Mouse (Mus musculus) layer of hippocampus, adult 8-10 months (tissue): ENCODE measurements around the gene Hfe2. TPM values are rescaled to one million over a fixed set of nuclear protein-coding genes. Genes with fewer than 3 reads are reported as not detected.
A peak's percentile ranks its signal among the peaks of the same experiment; 100 is the strongest.

ENCODE experiments used
- DNase-seq, 2 experiments: peaks; one replicate each; pipeline ENCODE4 v3.0.0; 2022; ENCODE audit warnings: low spot score in 2 of 2
- total RNA-seq, 4 experiments: library from RNA; stranded (reverse); gene quantifications; 2 replicates each; pipeline ENCODE4 v1.2.4; 2022

Hfe2 gene
- total RNA-seq, 4 experiments from 2014 or later: 0.16 to 0.22 TPM; not detected in 2

GRCm38 (mm10) chr3:96557694-96558093 is 32.7 kb downstream of the Hfe2 start, which contains the start of gene Txnip:
TSS of gene Txnip (plus strand) at chr3:96557957.
- DNase-seq: peak; percentile 94 to 96

DNA sequence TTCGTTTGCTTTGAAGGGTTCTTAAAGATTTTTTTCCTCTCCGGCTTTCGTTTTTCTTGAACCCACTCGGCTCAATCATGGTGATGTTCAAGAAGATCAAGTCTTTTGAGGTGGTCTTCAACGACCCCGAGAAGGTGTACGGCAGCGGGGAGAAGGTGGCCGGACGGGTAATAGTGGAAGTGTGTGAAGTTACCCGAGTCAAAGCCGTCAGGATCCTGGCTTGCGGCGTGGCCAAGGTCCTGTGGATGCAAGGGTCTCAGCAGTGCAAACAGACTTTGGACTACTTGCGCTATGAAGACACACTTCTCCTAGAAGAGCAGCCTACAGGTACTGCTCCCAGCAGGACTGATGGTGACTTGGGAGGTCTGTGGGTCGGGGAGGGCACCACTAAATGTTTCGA is 33.2 kb downstream of the Hfe2 start:
- no peak for DNase-seq

DNA sequence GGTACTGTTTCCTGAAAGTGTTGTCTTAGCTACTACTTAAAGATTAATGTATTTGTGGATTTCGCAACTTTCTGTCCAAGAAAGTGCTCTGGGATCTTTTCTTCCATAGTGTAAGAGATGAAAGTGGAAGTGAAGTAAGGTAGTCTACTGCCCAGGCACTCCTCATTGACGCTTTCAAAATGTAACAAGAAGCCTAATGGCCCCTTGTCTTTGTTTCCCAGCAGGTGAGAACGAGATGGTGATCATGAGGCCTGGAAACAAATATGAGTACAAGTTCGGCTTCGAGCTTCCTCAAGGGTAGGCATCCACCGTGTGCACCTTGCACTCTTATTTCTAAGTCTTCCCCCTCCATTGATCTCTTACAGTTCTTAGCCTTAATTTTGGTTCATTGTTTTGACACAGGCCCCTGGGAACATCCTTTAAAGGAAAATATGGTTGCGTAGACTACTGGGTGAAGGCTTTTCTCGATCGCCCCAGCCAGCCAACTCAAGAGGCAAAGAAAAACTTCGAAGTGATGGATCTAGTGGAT is 33.8 kb downstream of the Hfe2 start:
- no peak for DNase-seq

GRCm38 (mm10) chr3:96559398-96559910 is 34.5 kb downstream of the Hfe2 start:
- DNase-seq: no peak

DNA sequence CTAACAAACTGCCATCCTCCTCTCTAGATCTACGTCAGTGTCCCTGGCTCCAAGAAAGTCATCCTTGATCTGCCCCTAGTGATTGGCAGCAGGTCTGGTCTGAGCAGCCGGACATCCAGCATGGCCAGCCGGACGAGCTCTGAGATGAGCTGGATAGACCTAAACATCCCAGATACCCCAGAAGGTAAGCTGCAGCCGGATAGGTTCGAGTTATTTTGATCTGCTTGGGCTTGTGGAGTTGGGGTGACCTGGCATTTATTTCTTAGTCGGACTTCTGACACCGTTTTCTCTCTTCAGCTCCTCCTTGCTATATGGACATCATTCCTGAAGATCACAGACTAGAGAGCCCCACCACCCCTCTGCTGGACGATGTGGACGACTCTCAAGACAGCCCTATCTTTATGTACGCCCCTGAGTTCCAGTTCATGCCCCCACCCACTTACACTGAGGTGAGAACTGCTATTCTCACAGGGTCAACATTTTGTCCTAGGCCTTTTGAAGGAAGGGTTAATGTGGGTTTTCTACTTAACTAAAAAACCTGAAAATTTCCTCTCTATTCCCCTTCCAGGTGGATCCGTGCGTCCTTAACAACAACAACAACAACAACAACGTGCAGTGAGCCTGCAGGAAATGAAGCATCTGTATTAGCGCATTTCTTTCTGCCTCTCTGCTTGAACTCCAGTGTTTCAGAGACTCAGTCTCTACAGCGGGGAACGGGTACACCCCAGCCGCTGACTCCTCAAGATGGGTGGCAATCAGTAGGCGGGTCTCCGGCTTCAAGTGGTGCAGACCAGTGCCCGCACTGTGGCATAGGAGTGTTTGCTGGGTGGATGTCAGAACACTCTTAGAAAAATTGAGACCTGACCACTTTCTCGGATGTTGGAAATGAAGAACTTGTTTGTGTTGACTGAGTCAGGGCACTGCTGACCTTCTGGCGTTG is 35.2 kb downstream of the Hfe2 start:
- DNase-seq: no peak

DNA sequence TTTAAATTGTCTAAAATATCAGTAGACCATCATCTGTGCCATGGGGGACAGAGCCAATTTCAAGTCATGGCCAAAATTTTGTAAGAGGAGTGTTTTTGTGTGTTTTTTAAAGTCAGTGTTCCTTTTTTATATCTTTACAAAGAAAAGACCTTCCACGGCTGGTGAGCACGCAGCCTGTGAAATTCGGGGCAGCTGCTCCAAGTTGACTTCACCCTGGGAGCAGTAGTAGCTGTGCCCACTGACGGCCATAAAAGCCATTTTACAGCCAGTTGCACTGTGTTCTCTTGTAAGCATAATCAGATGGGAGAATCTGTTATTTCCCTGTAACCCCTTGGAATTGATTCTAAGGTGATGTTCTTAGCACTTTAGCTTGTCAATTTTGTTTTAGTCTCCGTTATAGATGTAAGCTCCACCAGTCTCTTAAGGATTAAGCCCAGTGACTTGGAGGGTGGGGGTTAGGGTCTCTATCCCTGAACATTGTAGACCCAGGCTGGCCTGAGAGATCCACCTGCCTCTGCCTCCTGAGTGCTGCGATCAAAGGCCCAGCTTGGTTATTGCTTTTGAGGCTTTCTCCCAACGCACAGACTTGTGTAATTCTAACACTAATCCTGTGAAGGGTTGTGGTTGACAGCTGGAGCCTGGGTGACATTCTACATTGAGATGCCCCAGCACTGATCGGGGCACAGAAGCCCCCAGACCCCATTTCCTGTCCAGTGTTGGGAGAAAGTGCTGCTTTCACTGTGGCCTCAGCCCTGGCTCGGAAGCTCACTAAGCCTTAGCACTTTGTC is 36.1 kb downstream of the Hfe2 start:
- DNase-seq: no peak

DNA sequence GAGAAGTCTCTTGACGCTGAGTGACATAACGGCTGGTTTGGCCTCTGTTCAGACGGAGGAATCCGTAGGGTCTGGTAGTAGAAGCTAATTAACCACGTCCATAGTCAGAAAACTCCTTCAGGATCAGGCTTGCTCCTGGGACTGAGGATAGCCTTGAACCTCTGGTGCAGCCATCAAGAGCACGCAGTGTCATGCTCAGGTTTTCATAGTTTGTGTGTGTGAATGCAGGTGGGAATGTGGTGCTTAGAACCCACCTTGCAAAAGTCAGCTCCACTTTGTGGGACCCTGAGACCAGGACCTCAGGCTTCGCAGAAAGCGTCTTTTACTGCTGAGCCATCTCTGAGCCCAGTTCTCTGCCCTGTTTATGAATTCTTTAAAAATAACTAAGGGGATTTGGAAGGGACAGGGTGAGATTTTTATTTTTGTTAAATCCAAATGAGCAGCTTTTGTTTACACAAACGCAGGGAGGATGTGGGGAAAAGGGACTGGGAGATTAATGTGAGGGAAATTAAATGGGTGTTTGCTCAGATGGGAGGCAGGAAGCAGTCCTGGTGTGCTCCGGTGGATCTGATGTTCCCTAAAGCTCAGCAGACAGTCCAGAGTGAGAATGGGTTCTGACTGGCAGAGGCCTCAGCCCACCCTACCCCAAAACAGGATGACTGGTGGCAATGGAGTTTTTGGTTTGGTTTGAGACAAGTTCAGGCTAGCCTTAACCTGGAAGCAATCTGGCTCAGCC is 37.1 kb downstream of the Hfe2 start:
- DNase-seq: no peak

- DNase-seq: no peak
Measured at GRCm38 (mm10) chr3:96563267-96563666, 38.3 kb downstream of the Hfe2 start.

DNA sequence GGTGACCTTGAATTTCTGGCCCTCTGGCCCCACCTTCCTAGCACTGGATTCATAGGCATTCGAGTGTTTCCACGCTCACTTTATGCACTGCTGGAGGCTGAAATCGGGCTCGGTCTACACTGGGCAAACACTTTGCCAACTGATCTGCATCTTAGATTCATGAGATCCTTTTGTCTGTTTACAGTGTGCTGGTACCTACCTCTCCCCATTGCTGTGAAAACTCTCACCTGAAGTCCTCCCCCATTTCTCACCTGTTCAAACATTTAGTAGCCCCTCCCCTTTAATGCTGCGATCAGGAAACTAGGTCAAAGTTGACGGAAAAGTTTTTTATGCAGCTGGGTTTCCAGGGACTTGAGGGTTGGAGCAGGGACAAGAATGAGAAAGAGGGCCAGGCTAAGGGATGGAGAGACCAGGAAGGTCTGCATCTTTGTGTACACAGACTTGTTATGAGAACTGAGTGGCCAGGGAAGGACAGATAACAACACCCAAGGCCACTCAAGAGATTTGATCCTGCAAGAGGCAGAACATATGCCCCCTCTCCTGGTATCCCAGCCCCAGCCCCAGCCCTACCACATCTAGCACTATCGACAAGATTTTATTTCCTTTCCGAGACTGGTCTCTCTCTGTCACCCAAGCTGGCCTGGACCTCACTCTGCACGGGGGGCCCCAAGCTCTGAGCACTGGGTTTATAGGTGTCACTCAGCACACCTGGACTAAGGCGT is 39.1 kb downstream of the Hfe2 start:
- no peak for DNase-seq

GRCm38 (mm10) chr3:96564633-96565032 is 39.7 kb downstream of the Hfe2 start:
- DNase-seq: no peak

- no peak for DNase-seq
Measured at GRCm38 (mm10) chr3:96565105-96565504, 40.1 kb downstream of the Hfe2 start.

- no peak for DNase-seq
Measured at GRCm38 (mm10) chr3:96566661-96567450, 41.9 kb downstream of the Hfe2 start.

GRCm38 (mm10) chr3:96568605-96569004 is 43.6 kb downstream of the Hfe2 start:
- DNase-seq: no peak

GRCm38 (mm10) chr3:96569506-96569905 is 44.5 kb downstream of the Hfe2 start:
- DNase-seq: no peak

DNA sequence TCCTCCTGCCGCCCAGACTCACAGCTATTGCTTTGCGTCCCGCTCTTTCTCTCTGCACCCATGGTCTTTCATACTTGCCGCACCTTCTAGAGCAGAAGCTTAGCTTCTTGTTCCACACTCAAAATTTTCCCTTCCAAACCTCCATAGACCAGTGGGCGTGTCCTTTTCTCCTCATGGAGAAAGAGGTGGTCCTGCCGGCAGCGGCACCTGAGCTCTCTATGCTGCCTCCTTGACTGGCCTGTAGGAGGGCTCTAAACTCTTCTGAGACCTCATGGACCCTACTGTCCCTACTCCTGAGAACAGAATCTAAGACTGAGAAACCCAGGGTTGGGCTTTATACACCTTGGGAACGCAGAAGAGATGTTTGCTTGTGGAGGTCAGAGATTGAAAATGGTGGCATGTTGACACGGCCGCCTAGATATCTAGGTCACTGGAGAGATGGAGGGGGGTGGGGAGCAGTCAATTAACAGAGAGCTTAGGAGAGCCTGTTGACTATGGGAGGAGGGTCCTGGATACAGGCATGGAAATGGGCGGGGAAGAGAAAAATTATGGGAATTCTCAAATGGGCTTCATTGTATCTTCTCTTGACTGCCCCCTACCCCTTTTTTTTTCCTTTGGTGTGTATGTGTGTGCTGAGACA is 45.1 kb downstream of the Hfe2 start:
- DNase-seq: no peak

GRCm38 (mm10) chr3:96570643-96571042 is 45.7 kb downstream of the Hfe2 start:
- DNase-seq: no peak

DNA sequence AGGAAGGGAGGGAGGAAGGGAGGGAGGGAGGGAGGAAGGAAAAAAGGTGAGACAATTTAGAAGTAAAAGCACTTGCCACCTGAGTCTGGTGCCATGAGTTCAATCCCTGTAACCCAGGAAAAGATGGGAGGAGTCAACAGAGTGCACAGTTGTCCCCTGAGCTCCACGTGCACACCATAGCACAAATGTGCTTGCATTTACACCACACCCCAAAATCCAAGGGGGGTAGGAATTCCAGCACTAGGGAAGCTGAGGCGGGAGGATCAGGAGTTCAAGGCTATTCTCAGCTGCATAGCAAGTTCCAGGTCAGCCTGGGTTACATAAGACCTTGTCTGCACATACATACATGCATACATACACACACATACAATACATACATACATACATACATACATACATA is 46.4 kb downstream of the Hfe2 start:
- DNase-seq: no peak

DNA sequence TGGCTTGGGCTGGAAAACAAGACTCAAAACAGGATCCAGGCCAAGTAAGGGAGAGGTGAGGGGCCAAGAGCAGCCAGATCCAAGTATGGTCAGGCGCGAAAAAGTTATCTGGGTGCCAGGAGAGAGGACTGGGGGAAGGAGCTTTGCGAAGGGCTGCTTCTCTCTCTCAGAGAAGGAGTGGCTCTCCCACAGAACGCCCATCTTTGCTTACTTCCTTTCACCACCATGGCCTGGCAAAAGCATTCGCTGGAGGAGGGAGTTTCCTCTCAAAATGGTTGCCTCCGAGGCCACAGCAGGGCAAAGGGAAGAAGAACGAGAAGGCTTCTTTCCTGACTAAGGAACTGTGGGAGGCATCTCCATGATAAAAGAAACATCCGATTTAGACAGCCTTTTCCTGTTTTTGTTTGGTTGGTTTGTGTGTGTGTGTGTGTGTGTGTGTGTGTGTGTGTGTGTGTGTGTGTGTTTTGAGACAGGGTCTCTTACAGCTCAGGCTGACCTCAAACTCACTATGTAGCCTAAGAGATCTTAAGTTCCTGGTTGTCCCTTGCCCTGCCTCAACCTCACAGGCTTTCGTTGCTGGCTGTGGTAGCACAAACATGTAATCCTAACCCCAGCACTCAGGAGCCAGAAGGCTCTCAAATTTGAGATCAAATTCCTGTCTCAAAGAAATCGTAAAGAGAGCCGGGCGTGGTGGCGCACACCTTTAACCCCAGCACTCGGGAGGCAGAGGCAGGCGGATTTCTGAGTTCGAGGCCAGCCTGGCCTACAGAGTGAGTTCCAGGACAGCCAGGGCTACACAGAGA is 47.1 kb downstream of the Hfe2 start:
- DNase-seq: no peak
